Mouse (Mus musculus): ENCODE results near the gene Tmem119. TPM values are rescaled to one million over a fixed set of nuclear protein-coding genes. Genes with fewer than 3 reads are reported as not detected.
A peak's percentile ranks its signal among the peaks of the same experiment; 100 is the strongest.

The Tmem119 gene
- polyA plus RNA-seq, 1 experiment from 2014 or later = 3.4 TPM

DNA sequence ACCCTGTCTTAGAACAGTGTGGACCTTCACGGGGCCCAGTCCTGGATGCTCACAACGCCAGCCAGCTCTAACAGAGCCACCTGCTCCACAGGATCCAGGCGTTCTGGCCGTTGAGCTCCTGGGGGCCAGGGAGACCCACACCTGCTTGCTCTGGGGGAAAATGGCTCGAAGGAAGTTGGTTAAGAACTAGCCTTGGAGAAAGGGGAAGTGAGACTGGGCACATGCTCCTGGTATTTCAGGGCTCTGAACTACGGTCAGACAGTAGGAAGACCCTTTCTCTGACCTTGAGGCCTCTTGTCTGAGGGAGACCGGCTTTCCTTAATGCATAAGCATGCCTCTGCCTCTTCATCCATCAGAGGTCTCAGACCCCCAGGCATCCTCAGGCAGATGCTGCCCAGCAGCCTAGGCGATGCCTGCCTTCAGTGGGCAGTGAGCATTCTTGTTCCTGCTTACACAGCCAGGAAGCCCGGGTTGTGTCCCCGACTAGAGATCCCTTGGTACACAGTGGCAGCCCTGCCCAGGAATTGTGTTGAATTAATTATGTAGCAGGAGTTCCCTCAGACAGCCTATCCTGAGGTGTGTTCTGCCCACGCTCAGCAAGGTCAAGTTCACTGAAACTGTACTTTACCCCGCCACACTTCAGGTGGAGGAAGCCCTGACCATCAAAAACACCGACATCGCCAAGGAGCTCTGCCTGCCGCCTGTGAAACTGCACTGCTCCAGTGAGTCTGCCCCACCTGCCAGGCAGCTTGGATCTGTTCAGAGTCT lies 24.0 kb downstream of the Tmem119 start:
- DNase-seq = no peak

DNA sequence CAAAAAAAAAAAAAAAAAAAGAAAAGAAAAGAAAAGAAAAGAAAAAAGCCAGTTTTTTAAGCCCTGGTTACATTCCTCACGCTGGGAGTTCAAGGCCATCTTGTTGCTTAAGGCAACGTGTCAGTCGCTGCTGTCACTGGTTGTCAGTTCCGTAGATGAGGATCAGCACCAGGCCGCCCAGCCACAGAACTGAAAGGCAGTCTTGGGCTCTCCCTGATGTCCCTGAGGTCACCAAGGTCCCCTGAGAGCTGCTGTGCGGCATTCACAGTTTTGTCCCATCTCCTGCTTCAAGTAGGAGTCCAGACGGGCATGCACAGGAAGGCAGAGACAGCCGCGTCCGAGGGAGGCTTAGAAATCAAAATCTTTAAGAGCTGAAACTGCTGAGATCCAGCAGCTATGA lies 24.7 kb downstream of the Tmem119 start:
- Histone ChIP-seq H3K4me2 (ENCODE audit: low read depth, low read length) (no peak overlapping the region), H3K27ac (ENCODE audit: low read depth) (peak overlapping the region; percentile 71), H3K9me3 (ENCODE audit: low read length) (no peaks in the 10 kb centered on the region), H3K9ac (replicated peaks) (peak overlapping the region; percentile 16; the same call in 1 of the 2 replicates), H3K4me1 (ENCODE audit: insufficient read depth) (peaks cover 22% of the 10 kb centered on the region), H3K4me3 (ENCODE audit: low read depth, low read length) (no peak overlapping the region), H3K27me3 (ENCODE audit: insufficient read depth, low read length) (no peaks in the 10 kb centered on the region), H3K36me3 (replicated peaks; ENCODE audit: insufficient read depth, low read length) (peaks cover 35% of the 10 kb centered on the region)
- no peak for ATAC-seq
- WGBS (ENCODE audit: insufficient replicate concordance) = 77% methylated on average over 10 of the region's 10 CpGs
- DNase-seq = no peak
- TF ChIP-seq EP300 (IDR thresholded peaks at IDR 0.05; ENCODE audit: low read depth) = no peak
- no peak for TF ChIP-seq CTCF (IDR thresholded peaks at IDR 0.05; ENCODE audit: low read depth)

More for the DNA sequence above, 24.0 kb downstream of the Tmem119 start:
- TF ChIP-seq CTCF (IDR thresholded peaks at IDR 0.05; ENCODE audit: low read depth) (no peak), EP300 (IDR thresholded peaks at IDR 0.05; ENCODE audit: low read depth) (no peak)
- peak overlapping the region; percentile 16; the same call in 1 of the 2 replicates for H3K9ac ChIP-seq (replicated peaks)
- WGBS (ENCODE audit: insufficient replicate concordance) = 59% methylated on average over 15 of the region's 15 CpGs
- H3K27ac ChIP-seq (ENCODE audit: low read depth) = peak overlapping the region; percentile 71
- no peaks in the 10 kb centered on the region for H3K27me3 ChIP-seq (ENCODE audit: insufficient read depth, low read length)
- ATAC-seq = no peak
- H3K4me1 ChIP-seq (ENCODE audit: insufficient read depth) = peaks cover 18% of the 10 kb centered on the region
- no peaks in the 10 kb centered on the region for H3K9me3 ChIP-seq (ENCODE audit: low read length)
- H3K4me3 ChIP-seq (ENCODE audit: low read depth, low read length) = no peak overlapping the region
- H3K36me3 ChIP-seq (replicated peaks; ENCODE audit: insufficient read depth, low read length) = peaks cover 35% of the 10 kb centered on the region
- H3K4me2 ChIP-seq (ENCODE audit: low read depth, low read length) = no peak overlapping the region

GRCm38 (mm10) chr5:113773664-113774063 lies 26.7 kb downstream of the Tmem119 start:
- Histone ChIP-seq H3K9me3 (ENCODE audit: low read length) (no peaks in the 10 kb centered on the region), H3K27me3 (ENCODE audit: insufficient read depth, low read length) (no peaks in the 10 kb centered on the region), H3K4me1 (ENCODE audit: insufficient read depth) (peaks cover 29% of the 10 kb centered on the region), H3K27ac (ENCODE audit: low read depth) (peak overlapping the region; percentile 76), H3K4me2 (ENCODE audit: low read depth, low read length) (peak overlapping the region; percentile 97), H3K4me3 (ENCODE audit: low read depth, low read length) (peak overlapping the region; percentile 88), H3K9ac (replicated peaks) (peak overlapping the region; percentile 85), H3K36me3 (replicated peaks; ENCODE audit: insufficient read depth, low read length) (peaks cover 37% of the 10 kb centered on the region)
- peak; percentile 37 for ATAC-seq
- 0% methylated on average over 7 of the region's 7 CpGs for WGBS (ENCODE audit: insufficient replicate concordance)
- peak; percentile 99 for TF ChIP-seq CTCF (IDR thresholded peaks at IDR 0.05; ENCODE audit: low read depth)
- no peak for TF ChIP-seq EP300 (IDR thresholded peaks at IDR 0.05; ENCODE audit: low read depth)
- peak; percentile 94 for DNase-seq

GRCm38 (mm10) chr5:113772905-113773519 lies 27.3 kb downstream of the Tmem119 start:
- Histone ChIP-seq H3K36me3 (replicated peaks; ENCODE audit: insufficient read depth, low read length) (peaks cover 34% of the 10 kb centered on the region), H3K4me3 (ENCODE audit: low read depth, low read length) (peak overlapping the region; percentile 88), H3K9me3 (ENCODE audit: low read length) (no peaks in the 10 kb centered on the region), H3K4me1 (ENCODE audit: insufficient read depth) (peaks cover 29% of the 10 kb centered on the region), H3K9ac (replicated peaks) (peak overlapping the region; percentile 85), H3K27me3 (ENCODE audit: insufficient read depth, low read length) (no peaks in the 10 kb centered on the region), H3K4me2 (ENCODE audit: low read depth, low read length) (peak overlapping the region; percentile 97), H3K27ac (ENCODE audit: low read depth) (peak overlapping the region; percentile 76)
- DNase-seq (no peak), ATAC-seq (peak; percentile 14)
- TF ChIP-seq CTCF (IDR thresholded peaks at IDR 0.05; ENCODE audit: low read depth) (no peak), EP300 (IDR thresholded peaks at IDR 0.05; ENCODE audit: low read depth) (no peak)
- 2% methylated on average over 29 of the region's 38 CpGs for WGBS (ENCODE audit: insufficient replicate concordance)

- H3K9me3 ChIP-seq (ENCODE audit: low read length) = no peaks in the 10 kb centered on the region
- peak within 1 kb of the TSS; percentile 92 for H3K27ac ChIP-seq (ENCODE audit: low read depth)
- H3K4me2 ChIP-seq (ENCODE audit: low read depth, low read length) = peak within 1 kb of the TSS; percentile 97
- no peak for TF ChIP-seq CTCF (IDR thresholded peaks at IDR 0.05; ENCODE audit: low read depth)
- no peak for TF ChIP-seq EP300 (IDR thresholded peaks at IDR 0.05; ENCODE audit: low read depth)
- peaks cover 31% of the 10 kb centered on the region for H3K36me3 ChIP-seq (replicated peaks; ENCODE audit: insufficient read depth, low read length)
- peak within 1 kb of the TSS; percentile 93 for H3K9ac ChIP-seq (replicated peaks)
- peak within 1 kb of the TSS; percentile 88 for H3K4me3 ChIP-seq (ENCODE audit: low read depth, low read length)
- WGBS (ENCODE audit: insufficient replicate concordance) = under 1% methylated on average over 43 of the region's 49 CpGs
- peaks cover 29% of the 10 kb centered on the region for H3K4me1 ChIP-seq (ENCODE audit: insufficient read depth)
- no peaks in the 10 kb centered on the region for H3K27me3 ChIP-seq (ENCODE audit: insufficient read depth, low read length)
- DNase-seq (peak; percentile 96), ATAC-seq (peak; percentile 82)
Observed at GRCm38 (mm10) chr5:113772450-113772895, 27.8 kb downstream of the Tmem119 start, which contains the start of the genes Sart3 and Iscu. Gene Sart3 (minus strand): TSS chr5:113772510. Gene Iscu (plus strand): TSS chr5:113772748.

Data from liver, postnatal 0 days (tissue).